Mouse (Mus musculus): ENCODE measurements at regions not wholly inside any gene's neighbourhood (a gene's known extent, or its start where the extent isn't known, plus 50 kb on each side); places are given as distances from the start of the nearest gene placed in this dataset.

DNA sequence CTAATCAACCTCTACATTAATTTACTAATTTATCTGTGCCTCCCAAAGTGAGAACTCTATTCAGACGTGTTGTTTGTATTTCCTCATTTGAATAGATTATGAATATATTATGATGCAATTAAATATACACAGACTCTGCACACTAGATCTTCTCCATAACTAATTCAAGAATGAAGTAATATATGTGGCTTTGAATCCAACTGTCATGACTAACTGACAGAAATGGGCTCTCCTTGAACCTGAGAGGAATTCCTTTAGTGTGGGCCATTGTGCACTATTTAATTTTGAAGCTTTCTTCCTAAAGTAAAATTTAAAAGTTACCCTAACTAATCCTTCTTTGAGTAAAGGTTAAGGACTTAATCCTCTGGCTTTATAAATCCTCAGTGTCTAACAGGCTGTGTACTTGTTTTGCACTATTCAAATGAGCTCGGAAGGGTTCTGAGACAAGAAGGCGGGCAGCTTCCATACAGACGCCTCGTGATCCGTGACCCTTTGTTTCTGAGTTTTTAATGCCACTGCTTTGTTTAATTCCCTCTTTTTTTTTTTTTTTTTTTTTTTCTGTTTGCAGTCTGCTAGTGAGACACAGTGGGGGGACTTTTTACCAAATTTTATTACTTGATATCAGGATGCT lies 128.0 kb upstream of the Sox2 start:
- no peak for DNase-seq (ENCODE audit: low spot score in 2 of 2)

GRCm38 (mm10) chr3:34521357-34522053 lies 128.7 kb upstream of the Sox2 start:
- no peak for DNase-seq (ENCODE audit: low spot score in 2 of 2)

DNA sequence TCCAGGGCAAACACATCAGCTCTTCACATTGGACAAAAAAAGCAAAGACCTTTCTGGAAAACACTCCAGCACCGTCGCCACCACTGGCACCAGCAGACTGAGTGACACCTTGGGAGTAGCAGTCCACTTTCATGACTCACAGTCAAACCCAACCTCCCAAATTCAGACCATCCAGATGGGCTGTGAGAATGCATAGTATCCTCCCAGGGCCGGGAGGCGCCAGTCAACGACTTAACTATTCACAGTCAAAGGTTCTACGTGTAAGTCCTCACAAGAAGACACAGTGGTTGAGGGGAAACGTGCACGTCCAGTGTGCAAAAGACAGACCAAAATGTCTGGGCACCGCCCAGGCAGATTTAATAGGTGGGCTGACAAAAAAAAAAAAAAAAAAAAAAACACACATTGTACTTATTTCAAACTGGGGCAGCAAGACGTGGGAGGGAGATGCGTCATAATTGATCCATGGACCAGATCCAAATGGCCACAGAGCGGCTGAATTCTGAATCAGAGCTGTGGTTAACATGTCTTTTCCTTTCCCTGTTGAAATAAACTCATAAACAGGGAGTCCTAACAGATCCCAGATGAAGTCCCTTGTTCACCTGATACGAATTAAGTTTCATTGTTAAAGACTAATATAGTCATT lies 137.6 kb upstream of the Sox2 start:
- no peak for DNase-seq (ENCODE audit: low spot score in 2 of 2)

DNA sequence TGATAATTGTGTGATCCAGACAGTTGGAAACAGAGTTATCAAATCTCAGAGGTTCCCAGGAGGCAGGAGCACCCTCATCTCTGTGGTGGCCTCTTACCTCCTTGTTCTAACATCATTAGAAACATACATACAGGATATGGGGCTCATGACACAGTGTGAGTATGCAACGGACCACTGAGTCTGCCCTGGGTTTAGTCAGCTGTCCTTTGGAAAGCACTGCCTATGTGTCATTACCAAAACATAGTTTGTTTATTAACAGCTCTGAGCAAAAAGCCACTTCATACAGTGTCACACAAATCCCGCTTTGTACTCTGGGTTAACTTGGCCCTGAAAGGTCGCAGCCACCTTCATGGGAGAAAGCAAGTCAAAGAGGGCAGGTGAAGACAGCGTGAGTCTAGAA lies 139.5 kb upstream of the Sox2 start:
- no peak for DNase-seq (ENCODE audit: low spot score in 2 of 2)

- DNase-seq (ENCODE audit: low spot score in 2 of 2): no peak
Measured at GRCm38 (mm10) chr3:34509160-34509559, 141.0 kb upstream of the Sox2 start.

DNA sequence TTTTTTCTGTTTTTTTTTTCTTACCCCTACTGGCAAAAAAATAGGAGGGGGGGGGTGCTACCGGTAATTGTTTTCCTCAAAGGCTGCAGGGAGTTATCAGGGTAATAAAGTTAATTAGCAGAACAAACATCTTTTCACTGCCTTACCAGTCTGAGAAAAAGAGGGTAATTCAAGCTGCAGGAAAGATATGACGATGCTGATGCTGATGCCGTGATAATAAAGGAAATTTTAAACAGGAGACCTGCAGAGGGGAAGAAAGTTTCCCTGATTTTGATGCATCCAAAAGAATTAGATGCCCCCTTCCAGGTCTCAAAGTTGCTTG lies 145.7 kb upstream of the Sox2 start:
- no peak for DNase-seq (ENCODE audit: low spot score in 2 of 2)

DNA sequence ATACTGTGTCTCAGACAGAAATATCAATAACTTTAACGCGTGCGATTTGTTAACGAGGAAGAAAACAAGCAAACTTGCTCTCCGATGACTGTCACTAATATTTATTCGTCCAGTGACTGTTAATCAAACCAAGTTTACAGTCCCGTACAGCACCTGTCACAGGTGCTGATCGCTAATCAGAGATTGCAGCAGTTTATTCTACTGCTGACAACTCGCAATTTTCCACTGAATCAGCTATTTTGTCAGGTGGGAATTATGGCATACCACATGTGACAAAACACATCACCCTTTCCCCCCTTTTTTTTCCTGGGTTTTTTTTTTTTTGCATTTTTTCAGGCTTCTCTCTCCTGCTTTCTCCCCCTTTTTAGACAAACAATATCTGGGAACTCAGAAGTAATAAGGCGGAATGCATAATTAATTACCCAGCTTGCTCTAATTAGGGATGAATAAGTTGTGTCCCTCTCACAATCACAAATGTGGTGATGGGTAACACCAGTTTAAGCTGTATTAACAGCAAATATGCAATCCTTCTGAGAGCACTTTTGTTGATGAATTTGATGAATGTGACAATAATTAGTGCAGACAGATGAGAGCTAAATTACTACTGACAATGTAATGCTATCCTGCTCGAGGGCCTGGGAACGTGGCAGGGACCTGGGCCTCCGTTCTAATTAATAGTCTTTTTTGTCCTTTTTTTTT lies 146.2 kb upstream of the Sox2 start:
- no peak for DNase-seq (ENCODE audit: low spot score in 2 of 2)

GRCm38 (mm10) chr3:34496839-34497238 lies 153.4 kb upstream of the Sox2 start:
- DNase-seq (ENCODE audit: low spot score in 2 of 2): no peak

DNA sequence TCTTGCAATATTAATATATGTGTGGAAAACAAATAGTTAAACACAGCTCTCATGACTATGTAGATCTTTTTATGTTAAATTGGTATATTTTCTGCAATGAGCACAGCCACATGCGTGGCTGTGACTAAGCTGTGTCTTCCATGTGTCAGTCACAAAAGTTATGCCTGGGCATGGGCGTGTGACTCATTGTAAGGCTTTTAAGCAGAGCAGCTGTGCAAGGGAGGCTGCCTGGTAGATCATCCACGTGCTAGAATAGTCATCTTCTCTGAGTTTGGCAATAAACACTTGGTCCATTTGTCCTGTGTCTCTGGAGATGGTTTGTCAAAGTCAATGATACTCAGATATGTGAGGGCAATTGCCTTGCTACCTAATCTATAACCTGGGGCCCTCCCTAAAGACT lies 154.6 kb upstream of the Sox2 start:
- DNase-seq (ENCODE audit: low spot score in 2 of 2): no peak

GRCm38 (mm10) chr3:34493921-34494320 lies 156.3 kb upstream of the Sox2 start:
- DNase-seq (ENCODE audit: low spot score in 2 of 2): no peak

- DNase-seq (ENCODE audit: low spot score in 2 of 2): no peak
Measured at GRCm38 (mm10) chr3:34489008-34489407, 161.2 kb upstream of the Sox2 start.

- no peak for DNase-seq (ENCODE audit: low spot score in 2 of 2)
Measured at GRCm38 (mm10) chr3:34486441-34487050, 163.7 kb upstream of the Sox2 start.

DNA sequence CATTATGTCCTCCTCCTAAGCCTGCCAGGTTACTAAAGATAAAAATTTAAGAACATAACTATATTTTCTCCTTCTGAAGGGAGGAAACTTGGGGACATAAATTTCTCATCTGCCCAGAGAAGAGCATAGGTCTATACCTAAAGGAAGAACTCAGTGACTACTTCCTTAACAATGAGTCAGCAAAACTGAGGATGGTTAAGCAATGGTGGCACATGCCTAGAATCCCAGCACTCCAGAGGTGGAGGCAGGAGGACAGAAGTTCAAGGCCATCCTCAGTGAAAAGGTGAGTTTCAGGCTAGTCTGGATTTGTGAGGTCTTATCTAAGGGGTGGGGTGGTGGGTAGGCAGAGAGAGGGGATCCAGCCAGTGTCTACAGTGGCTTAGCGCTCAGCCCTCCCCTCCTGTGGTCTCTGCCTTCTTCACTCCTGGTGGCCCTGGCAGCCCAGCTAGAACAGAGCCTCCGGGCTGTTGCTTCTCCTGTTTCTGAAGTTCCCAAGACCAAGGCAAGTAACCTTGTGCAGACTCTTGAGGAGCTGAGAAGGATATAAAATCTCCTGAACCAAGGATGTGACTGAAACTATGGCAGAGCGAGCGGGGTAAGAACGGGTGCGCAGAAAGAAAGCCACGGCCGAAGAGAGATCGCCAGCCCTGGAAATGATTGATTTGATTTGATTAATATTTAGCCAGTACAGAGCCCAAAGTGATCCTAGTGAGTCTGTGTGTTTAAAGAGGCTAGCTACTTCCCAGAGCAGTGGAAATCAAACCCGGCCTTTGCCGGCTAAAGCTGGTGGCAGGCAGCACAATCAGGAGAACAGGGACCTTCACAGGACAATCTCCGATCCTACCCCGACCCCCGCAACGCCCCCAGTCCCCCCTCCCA lies 164.6 kb upstream of the Sox2 start:
- no peak for DNase-seq (ENCODE audit: low spot score in 2 of 2)

DNA sequence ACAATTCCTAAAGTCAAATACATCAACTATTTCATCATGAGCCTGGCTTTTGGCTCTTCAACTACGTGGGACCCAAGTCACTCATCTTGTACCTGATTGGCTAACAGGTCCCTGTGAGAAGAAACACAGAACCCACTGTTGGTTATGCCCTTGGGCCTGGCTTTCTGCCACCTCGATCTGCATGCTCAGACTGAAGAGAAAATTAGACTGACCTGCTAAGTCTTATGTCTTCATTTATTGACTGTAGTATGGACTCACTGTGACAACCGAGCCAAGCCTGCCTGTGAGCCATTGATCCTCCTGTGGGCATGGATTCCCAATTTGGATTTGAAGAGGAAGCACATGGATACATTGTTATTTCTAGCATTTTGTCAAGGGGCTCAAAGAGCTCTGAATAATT lies 166.3 kb upstream of the Sox2 start:
- no peak for DNase-seq (ENCODE audit: low spot score in 2 of 2)

GRCm38 (mm10) chr3:34481821-34482713 lies 168.1 kb upstream of the Sox2 start:
- no peak for DNase-seq (ENCODE audit: low spot score in 2 of 2)

GRCm38 (mm10) chr3:34481314-34481713 lies 168.9 kb upstream of the Sox2 start:
- DNase-seq (ENCODE audit: low spot score in 2 of 2): no peak

DNA sequence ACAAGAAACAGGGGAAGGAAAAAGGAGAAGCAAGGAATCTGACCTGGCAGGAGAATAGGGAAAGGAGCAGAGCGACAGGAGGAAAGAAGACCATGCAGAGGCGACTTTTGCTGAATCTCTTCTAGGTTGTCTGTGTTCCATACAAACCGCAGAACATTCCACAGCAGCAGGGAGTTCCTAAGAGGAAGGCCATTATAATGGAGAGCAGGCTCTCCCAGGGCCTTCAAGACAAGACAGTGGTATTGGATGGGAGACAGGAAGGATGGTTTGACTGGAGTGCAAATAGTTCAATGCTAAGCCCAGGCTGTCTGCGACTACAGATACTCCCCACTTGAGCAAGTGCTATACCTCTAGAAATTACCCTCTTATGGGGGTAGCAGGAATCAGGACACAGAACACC lies 176.1 kb upstream of the Sox2 start:
- DNase-seq (ENCODE audit: low spot score in 2 of 2): no peak

DNA sequence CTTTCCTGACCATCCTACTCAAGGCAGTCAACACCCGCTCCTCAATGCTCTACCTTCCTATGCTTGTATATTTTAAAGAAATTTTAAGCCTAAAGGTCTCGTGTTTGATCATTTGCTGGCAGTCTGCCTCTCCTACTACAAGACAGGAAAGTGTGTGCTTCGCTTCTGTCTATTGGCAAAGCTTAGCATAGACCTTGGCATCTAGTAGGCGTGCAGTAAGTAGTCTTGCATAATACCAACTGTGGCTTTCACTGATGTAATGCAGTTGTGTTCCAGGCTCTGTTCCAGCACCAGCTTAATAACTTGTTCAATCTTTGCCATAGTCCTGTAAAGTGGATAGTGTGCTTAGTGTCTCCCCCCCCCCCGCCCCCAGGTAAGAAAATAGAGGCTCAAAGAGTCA lies 179.5 kb upstream of the Sox2 start:
- no peak for DNase-seq (ENCODE audit: low spot score in 2 of 2)

GRCm38 (mm10) chr3:34469946-34470345 lies 180.3 kb upstream of the Sox2 start:
- no peak for DNase-seq (ENCODE audit: low spot score in 2 of 2)

- no peak for DNase-seq (ENCODE audit: low spot score in 2 of 2)
Measured at GRCm38 (mm10) chr3:34466312-34466711, 183.9 kb upstream of the Sox2 start.

Data from thymus, postnatal 10 days (tissue).